Mouse (Mus musculus) frontal cortex, postnatal 36 days (tissue): ENCODE results near the gene Tsc1.

Experiments
- DNase-seq, 2 experiments: peaks; one replicate each; pipeline ENCODE4 v3.0.0; 2022; ENCODE audit warnings: low spot score in 2 of 2

Gene Tsc1

DNA sequence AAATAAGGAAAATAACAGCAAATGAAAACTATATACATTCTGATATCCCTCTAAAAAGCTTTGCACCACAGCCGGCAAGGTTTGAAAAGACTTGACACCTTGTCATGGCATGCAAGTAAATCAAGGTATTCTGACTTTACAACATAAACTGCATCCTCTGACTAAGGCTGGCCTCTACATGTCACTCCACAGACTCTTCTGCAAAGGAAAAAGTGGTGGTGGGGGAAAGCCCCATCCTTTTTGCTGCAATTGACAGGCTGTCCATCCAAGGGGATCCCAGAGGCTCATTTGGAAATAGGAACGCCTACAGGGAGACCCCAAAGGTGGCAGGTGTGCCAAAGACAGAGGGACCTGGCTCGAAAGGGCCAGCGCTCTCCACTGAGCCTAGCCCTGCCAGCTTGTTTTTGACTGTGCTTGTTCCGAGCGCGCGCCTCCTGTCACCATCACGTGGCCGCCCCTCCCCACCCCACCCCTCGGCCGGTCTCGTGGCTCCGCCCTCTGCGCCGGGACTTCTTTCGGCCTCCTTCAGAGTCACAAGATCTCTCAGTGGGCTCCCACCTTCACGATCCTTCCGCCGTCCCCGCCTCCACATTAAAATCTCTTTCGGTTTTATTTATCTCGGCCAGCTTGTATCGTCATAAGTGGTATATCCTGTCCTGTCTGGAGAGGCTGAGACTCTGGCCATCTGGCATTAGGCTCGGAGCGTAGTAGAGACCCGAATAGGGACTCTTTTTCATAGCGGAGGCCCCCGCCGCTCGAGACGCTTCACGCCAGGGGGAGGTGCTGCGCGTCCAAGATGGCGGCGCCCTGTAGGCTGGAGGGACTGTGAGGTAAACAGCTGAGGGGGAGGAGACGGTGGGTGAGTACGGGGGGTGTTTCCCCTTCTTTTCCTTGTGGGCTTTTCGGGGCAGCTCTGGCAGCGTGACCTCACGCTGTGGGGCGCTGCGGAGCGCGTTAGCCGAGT lies at the start of gene Tsc1:
Gene Tsc1 (plus strand): TSS at position 768 of the 964 bp plus-strand sequence.
- peak; percentile 92 to 93 for DNase-seq

DNA sequence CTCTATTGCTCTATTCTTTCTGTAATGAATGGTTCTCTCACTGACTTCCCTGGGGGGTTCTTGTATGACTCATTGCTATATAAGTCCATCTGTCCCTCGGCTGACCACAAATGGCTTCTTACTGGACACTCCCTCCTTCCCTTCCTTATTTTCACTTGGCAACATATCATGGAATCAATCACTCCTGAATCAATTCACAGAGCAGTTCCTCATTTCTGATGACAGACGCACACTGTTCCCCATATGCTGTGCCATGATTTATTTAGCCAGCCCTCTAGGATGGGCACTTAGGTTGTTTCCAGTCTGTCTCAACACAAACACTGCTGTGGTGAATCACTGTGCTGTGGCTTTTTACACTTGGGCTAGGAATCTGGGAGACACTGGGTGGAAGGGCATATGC lies 49.5 kb upstream of the Tsc1 start:
- DNase-seq, result no peak

DNA sequence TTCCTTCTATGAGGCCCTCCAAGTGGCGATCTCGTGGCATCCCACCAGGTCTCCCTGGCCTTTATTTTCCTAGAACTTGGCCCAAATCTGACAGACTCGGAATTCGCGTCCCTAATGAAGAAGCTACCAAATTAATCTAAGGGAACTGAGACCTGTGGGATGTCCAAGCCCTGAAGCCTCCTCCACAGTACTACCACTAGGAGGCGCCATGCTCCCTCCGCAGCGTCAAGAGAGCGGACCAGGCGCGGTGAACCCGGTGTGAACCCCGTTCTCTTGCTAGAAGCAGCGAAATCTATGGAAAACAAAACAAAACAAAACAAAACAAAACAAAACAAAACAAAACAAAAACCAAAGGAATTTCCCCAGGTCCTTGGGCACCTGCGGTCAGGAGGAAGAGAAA lies 48.2 kb upstream of the Tsc1 start:
- peak in 1 of 2 experiments; percentile 26 for DNase-seq

DNA sequence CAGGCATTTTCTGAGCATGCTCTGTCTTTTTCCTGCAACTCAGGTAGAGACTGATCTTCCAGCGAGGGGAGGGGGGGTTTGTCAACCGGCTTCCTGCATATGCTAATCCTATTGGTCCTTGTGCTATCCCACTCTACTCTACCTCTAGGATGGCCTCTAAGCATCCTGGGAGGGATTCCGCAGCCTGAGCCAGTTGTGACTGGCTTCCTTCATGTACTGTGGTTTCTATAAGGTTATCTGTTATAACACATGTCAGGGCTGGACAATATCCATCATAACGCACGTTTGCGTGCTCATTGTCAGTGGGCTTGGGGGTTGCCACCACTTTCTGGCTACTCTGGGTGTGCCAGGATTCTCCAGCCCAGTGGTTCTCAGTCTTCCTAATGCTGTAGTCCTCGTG lies 45.0 kb upstream of the Tsc1 start:
- no peak for DNase-seq

DNA sequence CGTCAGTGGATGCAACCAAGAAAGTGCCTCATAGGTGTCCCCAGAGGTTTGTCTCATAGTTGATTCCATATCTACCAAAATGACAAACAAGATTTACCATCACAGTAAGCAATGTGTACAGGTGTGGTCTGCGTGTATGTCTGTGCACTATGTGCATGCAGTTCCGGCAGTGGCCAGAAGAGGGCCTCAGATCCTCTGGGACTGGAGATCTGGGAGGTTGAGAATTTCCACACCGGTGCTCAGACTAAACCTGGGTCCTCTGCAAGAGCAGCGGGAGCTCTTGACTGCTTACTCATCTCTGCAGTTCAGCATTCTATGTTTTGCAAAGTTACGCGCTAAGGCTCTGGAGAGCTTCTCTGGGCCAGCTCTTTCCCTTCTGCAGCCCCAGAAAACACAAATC lies 44.0 kb upstream of the Tsc1 start:
- no peak for DNase-seq

DNA sequence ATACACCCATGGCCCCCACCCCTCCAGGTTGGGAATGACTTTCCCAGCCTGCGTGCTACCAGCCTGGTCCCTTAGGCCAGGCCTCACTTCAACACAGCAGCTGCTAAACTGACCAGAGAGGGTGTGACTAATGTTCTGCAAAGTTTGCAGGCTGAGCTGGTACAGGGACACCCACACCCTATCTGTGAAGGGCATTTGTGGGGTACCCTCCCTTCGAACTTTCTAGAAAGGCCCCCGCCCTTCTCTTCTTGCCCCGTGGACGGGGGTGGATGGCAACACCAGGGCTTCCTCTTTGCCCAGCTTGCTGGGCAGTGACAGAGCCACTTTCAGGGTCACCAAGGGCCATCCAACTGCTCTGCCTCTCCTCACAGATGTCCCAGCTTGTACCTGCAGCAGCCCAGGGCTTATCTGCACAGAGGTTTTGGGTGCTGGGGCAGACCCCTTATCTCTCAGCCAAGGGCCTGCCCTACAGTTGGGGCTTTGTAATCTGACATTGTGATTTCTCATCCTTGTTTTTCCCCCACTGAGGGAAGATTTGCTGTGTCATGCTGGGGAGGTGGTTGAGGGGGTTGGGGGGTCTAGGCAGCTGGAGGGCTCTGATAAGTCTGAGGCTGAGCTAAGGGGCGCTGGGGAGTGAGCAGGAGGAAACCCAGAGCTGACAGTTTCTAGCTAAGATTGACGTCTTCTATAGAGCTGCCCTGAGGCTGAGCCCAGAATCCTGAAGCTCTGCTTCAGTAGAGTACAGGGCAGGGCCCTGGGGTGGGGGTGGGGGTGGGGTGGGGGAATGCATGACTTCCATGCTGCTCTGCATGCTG lies 43.1 kb upstream of the Tsc1 start:
- DNase-seq, result no peak

DNA sequence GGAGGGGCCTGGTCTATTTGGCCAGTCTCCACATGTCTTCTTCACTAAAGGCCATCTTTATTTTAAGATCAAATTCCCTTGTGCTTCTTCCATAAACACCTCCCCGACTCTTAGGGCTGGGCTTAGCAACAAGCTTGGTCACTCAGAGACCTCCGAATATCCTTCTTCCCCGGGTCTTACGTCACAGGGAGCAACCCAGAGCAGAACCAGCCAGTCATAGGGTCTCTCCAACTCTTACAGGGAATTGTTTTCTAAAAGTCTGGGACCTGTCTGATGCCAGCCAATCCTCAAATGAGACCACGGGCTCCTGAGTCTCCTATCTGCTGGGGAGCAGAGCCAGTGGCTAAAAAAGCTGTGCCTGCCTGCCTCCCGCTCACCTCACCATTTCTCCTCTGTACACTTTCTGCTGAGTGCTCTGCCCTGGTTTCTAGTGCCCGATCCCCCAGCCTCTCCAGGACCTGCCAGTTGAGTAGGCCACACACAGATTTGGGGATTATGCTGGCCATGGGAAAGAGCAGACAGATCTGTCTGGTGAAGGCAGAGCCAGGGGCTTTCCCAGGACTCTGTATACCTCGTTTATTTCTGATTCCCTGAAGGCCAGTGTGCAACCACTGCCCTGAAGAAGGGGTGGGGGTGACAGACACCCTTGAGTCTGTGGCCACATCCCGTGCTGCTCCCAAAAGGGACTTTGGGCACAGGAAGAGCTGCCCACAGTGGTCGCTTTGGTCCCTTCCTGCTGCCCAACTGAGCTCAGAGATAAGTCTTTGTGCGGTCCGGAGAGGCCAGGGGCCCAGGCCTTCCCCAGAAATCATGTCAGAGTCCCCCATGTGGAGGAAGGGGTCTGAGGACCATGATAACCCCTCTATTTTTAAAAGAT lies 42.1 kb upstream of the Tsc1 start:
- DNase-seq, result no peak

DNA sequence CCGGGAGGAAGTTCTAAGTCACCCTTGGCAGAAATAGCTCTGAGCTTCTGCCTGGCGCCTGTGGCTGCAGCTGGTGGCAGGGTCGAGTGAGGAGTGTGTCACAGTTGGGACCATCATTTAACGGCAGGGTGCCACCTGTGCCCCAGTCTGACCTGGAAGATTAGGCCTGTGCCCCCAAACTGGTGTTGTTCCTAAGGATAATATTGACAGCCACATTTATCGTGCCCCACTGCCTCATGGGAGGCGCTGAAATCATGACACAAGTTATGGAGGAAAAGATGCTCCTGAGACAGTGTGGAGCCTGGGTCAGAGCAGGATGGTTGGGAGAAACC lies 41.5 kb upstream of the Tsc1 start:
- DNase-seq, result no peak

DNA sequence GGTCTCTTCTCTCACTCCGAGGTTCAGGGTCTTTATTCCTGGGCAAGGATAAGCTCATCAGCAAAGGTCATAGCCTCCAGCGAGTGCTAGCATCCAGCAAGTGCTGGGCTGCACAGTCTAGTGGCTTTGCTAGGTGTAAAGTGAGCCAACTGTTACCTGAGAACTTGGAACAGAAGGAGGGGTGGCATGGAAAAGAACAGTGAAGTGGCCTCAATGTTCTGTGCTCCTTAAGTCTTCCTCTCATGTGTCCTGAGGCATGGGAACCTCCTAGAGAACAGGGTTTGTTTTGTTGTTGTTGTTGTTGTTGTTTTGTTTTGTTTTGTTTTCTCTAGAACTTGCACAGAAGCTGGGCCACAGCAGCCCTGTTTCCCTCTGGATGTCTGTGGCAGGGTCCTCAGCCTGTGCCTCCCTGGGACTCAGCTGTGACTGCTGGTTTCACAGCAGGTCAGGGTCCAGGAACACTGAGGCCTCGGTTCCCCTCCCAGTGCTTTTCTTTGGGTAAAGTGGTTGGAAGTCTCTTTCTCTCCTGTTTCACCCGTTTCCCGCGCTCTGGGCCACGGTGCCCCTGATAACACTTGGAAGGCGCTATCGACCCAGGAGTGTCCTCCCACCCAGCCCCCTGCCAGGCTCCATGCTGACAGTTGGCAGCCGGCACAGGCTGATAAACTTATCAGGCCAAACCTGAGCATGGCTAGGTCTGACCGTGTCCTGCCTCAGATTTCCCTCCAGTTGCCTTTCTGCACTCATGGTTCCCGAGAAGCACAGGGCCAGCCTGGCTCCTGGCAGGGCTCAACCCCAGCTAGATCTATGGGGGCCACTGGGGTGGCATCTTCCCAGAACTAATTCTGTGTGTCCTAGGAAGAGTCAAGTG lies 39.1 kb upstream of the Tsc1 start:
- DNase-seq, result no peak

DNA sequence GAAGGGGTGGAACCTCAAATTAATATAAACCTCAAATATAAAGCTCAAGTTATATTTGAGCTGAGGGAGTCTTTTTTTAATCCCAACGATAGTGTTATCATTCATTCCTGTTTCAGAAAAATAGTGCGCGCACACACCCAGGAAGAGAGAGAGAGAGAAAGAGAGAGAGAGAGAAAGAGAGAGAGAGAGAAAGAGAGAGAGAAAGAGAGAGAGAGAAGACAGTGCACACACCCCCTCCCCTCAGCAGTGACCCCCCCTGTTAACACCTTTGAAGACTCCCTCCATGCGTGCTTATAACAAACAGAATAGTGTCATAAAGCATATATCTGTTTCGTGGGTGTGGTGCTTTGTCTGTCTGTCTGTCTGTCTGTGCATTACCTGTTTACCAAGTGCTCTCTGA lies 37.5 kb upstream of the Tsc1 start:
- DNase-seq, result no peak

DNA sequence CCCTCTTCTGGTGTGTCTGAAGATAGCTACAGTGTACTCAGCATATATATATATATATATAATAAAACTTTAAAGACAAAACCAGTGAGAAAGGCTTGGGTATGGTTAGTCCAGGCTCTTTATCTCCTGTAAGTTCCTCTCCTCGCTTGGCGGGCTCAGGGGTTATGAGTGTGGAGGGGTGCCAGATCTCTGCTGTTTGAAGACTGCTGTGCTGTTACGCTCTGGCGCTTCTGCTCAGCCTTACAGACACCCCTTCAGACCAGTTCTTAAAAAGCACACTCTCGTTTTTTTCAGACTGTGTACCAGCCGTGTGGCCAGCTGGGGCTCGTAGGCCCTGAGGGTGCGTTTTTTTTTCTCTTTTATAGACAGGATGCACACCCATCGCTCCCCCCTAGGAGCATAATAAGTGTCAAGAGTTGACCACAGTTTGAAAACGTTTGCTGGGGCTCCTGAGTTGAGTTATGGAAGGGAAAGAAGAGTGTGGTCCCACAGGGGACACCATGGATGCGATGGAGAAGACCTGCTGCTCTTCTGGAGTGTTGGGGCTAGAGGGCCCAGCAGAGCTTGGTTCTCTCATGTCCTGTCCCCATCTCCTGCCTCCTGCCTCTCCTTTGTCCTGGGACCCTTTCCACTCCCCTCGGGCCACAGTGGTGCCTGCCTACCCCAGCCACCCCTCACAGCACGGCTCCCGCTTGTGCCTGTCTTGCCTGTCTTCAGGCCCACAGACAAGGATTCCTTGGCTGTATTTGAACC lies 35.1 kb upstream of the Tsc1 start:
- no peak for DNase-seq

DNA sequence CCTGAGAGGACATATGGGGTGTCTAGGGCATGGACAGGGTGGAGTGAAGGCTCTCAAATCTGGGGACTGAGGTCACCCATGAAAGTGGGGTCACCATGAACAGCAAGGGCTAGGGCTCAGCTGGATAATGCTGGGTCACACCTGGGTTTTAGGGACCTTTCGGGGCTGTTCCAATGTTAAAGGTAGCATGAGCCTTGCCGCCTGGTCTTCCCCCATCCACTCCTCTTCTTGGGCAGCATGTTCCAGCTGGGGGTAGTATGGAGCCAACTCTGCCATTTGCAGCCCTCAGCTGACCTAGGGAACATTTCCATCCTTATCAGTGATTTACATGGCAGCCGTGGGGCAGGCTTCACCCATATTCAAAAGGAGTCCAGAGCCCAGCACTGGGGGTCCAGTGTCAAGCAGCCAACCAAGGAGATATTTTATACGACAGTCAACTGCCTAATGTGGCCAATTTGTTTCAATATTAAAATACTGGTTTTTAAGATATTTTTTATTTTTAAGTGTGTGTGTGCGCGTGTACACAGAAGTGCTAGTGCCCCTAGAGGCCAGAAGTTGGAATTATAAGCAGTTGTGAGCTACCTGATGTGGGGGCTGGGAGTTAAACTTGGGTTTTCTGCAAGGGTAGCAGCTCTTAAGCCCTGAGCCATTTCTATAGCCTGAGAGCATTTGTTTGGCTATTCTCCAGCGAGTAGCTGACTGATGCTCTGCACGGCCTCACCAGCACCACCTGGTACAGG lies 34.3 kb upstream of the Tsc1 start:
- no peak for DNase-seq

DNA sequence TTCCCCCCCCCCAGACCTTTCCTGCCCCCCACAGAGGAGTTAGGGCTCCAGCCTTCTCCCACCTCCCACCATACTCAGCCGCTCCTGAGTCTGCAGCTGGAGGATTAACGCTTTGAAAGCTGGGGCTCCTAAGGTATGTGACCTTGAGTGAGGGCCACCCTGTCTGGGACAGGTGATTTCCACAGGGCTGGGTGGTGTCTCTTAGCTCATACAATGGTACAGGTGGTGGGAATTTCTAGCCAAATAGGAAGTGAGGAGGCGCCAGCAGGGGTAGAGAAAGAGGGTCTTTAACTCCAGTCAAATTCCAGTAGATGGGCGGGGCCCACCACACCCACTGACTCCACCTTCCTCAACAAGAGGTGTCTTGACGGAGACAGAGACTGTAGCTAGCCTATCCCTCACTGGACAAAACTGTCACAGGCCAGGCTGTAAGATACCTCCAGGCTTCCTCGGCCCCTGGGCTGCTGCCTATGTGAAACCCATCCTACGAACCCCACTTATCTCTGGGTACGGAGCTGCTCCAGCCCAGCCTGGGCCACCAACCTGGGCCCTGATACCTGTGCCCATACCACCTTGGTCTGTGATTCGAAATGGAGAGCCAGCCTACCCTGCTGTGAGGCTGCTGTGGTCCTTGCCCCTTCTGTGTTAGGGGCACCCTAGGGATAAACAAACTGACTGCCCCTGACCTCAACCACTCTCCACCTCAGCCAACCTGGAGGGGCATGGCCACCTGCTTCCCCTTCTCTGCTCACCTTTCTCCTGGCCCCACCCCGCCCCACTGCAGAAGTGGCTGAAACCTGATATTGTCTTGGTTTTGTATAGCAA lies 33.5 kb upstream of the Tsc1 start:
- DNase-seq, result no peak

DNA sequence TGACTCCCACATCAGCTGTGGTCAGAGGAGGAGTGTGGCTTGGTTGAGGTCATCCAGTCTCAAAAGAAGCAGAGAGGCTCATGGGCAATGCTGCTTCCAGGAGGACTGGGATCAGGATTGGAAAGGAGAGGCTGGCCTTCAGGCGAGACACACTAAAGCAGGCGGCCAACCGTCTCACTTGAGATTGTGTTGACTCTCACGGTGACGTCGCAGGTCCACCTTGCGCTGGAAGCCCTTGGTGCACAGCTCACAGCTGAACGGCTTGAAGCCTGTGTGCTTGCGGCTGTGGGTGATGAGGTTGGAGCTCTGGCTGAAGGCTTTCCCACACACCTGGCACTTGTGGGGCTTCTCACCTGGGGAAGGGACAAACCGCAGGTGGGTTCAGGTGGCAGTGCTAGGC lies 31.2 kb upstream of the Tsc1 start:
- no peak for DNase-seq

DNA sequence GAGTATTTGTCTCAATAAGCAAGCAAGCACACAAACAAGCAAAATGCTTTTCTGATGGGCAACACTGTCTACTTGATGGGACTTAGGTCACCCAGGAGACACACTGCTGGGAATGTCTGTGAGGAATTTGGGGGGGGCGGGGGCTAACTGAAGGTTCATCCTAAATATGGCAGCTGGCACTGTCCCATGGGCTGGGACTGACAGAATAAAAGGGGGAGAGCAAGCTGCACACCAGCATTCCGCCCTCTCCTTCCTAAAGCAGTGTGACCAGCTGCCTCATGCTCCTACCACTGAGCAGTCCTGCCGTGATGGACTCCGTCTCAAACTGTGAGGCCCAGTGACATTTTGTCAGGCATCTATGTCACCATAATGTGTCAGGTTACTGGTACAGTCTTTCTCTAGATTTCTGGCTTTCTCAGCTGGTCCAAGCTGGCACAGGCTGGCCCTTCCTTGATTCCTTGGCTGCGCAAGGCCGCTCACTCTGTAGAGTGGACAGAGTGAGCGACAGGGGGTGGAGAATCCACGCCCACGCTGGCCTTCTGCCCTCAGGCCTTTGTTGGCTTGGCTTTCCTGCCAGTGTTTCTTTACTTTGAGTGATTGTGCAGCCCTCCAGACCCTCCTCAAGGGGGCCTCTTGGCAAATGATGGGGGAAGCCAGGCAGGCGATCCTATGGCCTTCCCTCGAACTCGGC lies 30.2 kb upstream of the Tsc1 start:
- no peak for DNase-seq

DNA sequence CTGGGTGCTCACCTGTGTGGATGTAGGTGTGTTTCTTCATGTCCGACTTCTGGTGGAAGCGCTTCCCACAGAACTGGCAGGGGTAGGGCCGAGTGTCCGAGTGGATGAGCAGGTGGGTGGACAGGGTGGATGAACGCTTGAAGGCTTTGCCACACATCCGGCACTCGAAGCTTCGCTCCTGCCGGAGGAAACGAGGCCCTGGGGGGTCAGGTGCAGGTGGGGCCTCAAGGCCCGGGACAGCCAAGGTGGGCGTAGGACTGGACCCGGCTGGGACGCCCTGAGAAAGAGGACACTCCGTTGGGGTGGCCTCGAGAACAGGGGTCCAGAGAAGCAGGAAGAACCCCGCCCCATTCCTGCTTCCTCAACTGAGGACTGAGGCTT lies 29.6 kb upstream of the Tsc1 start:
- no peak for DNase-seq

DNA sequence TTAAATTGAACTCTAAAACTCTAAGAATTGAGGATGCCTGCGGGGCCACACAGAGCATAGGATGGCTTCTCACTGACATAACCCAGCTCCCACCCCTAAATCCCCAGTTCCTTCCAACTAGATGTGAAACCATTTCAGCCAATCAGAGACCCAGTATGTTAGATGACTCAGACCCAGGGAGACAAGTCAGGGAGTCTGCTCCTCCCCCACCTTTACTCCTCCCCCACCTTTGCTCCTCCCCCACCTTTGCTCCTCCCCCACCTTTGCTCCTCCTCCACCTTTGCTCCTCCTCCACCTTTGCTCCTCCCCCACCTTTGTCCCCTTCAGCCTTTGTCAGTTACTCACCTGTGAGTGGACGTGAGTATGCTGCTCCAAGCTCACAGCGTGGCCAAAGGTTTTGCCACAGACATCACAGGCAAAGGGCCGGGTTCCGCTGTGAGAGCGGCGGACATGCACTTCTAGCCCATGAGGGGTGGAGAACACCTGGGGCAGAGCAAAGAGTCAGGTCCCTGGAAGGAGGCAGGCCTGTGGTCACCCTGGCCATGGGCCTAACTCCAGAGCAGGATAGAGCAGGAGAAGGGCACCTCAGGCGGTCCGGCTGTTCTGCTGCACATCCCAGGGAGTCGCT lies 28.5 kb upstream of the Tsc1 start:
- no peak for DNase-seq

DNA sequence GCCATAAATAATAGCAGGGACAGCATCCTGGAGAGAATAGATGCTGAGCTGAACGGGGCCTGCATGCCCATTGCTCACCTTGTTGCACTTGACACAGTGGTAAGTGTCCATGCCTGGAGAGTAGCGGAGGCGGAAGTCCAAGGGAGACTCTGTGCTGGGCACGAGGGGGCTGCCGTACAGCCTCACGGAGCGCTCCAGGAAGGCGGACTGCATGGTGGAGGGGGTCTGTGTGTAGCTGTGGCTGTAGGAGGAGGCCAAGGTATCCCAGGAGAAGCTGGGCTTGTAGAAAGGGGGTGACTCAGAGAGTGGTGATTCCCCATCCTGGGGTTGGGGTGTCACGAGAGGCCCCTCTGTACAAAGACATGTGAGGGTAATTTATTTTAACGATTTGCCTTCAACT lies 27.4 kb upstream of the Tsc1 start:
- DNase-seq, result no peak
